In the genomic region with DNA sequence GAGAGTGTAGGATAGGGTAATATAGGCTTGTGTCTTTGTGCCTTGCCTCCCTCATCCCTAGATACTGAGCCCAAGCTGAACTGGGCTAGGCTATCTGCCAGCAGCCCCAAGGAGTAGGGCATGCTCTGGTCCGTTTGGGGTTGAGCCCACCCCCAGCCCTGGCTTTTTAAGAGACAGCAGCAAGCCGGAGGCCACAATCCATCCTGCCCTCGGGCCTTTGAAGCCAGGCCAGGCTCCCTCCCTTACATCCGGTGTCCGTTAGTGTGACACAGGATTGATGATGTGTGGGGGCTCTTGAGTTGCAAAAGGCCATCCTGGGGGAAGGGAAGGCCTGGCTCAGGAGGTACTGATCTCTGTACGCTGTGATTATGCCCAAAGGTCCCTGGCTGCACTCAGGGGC, we compare ENCODE assay signal across 22 mouse cellular contexts. TPM values are rescaled to one million over a fixed set of nuclear protein-coding genes. Genes with fewer than 3 reads are reported as not detected.
A peak's percentile ranks its signal among the peaks of the same experiment; 100 is the strongest.
DNase-seq lines count a peak whose midpoint lies in the region; ATAC-seq lines count a peak whose summit lies in the region.
"Had no signal": no experiment of that assay in that cellular context is flagged by ENCODE, and none has a peak within 500 bp of the region (broad histone marks: within the 10 kb centered on the region; RNA-seq: fewer than 3 reads in every experiment).

No protein-coding gene starts in this region.

- intact Hi-C loops in left cerebral cortex, postnatal 4 days (cut with DNase I), result no loop called here

- 29% methylated on average over 6 of the region's 6 CpGs for WGBS in kidney, embryonic 16.5 days
- 32% methylated on average over 6 of the region's 6 CpGs for WGBS in lung, embryonic 15.5 days
- WGBS in forebrain, embryonic 10.5 days, result 92% methylated on average over 6 of the region's 6 CpGs

- H3K27me3 ChIP-seq in kidney, embryonic 16.5 days (ENCODE audit: insufficient read depth, low read length), result no peaks in the 10 kb centered on the region
- no peaks in the 10 kb centered on the region for H3K27me3 ChIP-seq in lung, embryonic 15.5 days
- H3K27me3 ChIP-seq in forebrain, embryonic 10.5 days (ENCODE audit: poor library complexity, severe bottlenecking), result no peaks in the 10 kb centered on the region
- H3K27me3 ChIP-seq: intestine, embryonic 15.5 days; midbrain, embryonic 12.5 days; neural tube, embryonic 15.5 days had no signal

- no peaks in the 10 kb centered on the region for H3K9me3 ChIP-seq in kidney, embryonic 16.5 days (ENCODE audit: low read length)
- H3K9me3 ChIP-seq in lung, embryonic 15.5 days, result no peaks in the 10 kb centered on the region
- no peaks in the 10 kb centered on the region for H3K9me3 ChIP-seq in forebrain, embryonic 10.5 days
- H3K9me3 ChIP-seq: G1E; heart, embryonic 10.5 days; intestine, embryonic 15.5 days; midbrain, embryonic 12.5 days; neural tube, embryonic 15.5 days had no signal

- H3K36me3 ChIP-seq in kidney, embryonic 16.5 days (ENCODE audit: insufficient read depth, low read length), result peaks cover 75% of the 10 kb centered on the region
- H3K36me3 ChIP-seq in lung, embryonic 15.5 days, result peaks cover 60% of the 10 kb centered on the region
- peaks cover 89% of the 10 kb centered on the region for H3K36me3 ChIP-seq in forebrain, embryonic 10.5 days (replicated peaks)

- no peak overlapping the region for H3K27ac ChIP-seq in kidney, embryonic 16.5 days (ENCODE audit: low read length)
- H3K27ac ChIP-seq in lung, embryonic 15.5 days, result peak overlapping the region; percentile 71
- no peak overlapping the region for H3K27ac ChIP-seq in forebrain, embryonic 10.5 days
- H3K27ac ChIP-seq: heart, embryonic 10.5 days; hindbrain, embryonic 14.5 days; intestine, embryonic 15.5 days; macrophage; midbrain, embryonic 12.5 days; neural tube, embryonic 15.5 days had no signal

- ATAC-seq in kidney, embryonic 16.5 days (ENCODE audit: low FRiP score, low TSS enrichment), result peak; percentile 16; the same call in 1 of the 2 replicates
- peak; percentile 78 for ATAC-seq in lung, embryonic 15.5 days (ENCODE audit: borderline replicate concordance, extremely low read depth, low FRiP score, low TSS enrichment)
- ATAC-seq: CD4-positive, CD25-positive, alpha-beta regulatory T cell, adult 4 months; intestine, embryonic 15.5 days had no signal

- peak; percentile 74 to 81 for DNase-seq in adrenal gland, adult (ENCODE audit: inconsistent age in 2 of 2, low spot score in 1 of 2)
- DNase-seq in adrenal gland, postnatal 4 days (ENCODE audit: low spot score in 2 of 2), result no peak
- no peak for DNase-seq in kidney, adult 9 months
- DNase-seq in forebrain, embryonic 10.5 days (ENCODE audit: extremely low spot score, low spot score), result no peak
- no peak for DNase-seq in left cerebral cortex, postnatal 4 days
- DNase-seq in thymus, postnatal 4 days, result no peak
- DNase-seq: cerebellum, adult 9-10 months; gastrocnemius, postnatal 25 days; heart, postnatal 10 days; liver; right cerebral cortex, postnatal 4 days had no signal

- no peak overlapping the region for H3K4me3 ChIP-seq in kidney, embryonic 16.5 days (ENCODE audit: low read length)
- H3K4me3 ChIP-seq in lung, embryonic 15.5 days, result no peak overlapping the region
- H3K4me3 ChIP-seq in forebrain, embryonic 10.5 days, result no peak overlapping the region
- H3K4me3 ChIP-seq: heart, embryonic 10.5 days; intestine, embryonic 15.5 days; midbrain, embryonic 12.5 days; myocyte; neural tube, embryonic 15.5 days had no signal

- H3K9ac ChIP-seq in kidney, embryonic 16.5 days (replicated peaks; ENCODE audit: low read length), result no peak overlapping the region
- H3K9ac ChIP-seq in lung, embryonic 15.5 days, result no peak overlapping the region
- H3K9ac ChIP-seq: hindbrain, embryonic 14.5 days; intestine, embryonic 15.5 days; midbrain, embryonic 12.5 days; neural tube, embryonic 15.5 days had no signal

- peaks cover 9% of the 10 kb centered on the region for H3K4me1 ChIP-seq in kidney, embryonic 16.5 days (ENCODE audit: insufficient read depth, low read length)
- H3K4me1 ChIP-seq in lung, embryonic 15.5 days, result peaks cover 37% of the 10 kb centered on the region
- H3K4me1 ChIP-seq in forebrain, embryonic 10.5 days, result no peaks in the 10 kb centered on the region
- H3K4me1 ChIP-seq: intestine, embryonic 15.5 days; midbrain, embryonic 12.5 days; neural tube, embryonic 15.5 days had no signal

- H3K4me2 ChIP-seq in kidney, embryonic 16.5 days (replicated peaks; ENCODE audit: low read depth, low read length), result no peak overlapping the region
- no peak overlapping the region for H3K4me2 ChIP-seq in lung, embryonic 15.5 days
- H3K4me2 ChIP-seq: hindbrain, embryonic 14.5 days; intestine, embryonic 15.5 days; midbrain, embryonic 12.5 days; neural tube, embryonic 15.5 days had no signal

RNA-seq across cellular contexts. Expression of a gene that starts 15.8 kb away (rescaled TPM):
- 100 to 1,000 TPM in 1 of 2 experiments, 10 to 100 TPM in 1; 94.1 to 101 TPM for total RNA-seq in adrenal gland, postnatal 4 days (2021)
- 159 and 162 TPM in 2 replicates for polyA plus RNA-seq in kidney, embryonic 16.5 days (2015; fragmentation: Nextera tagmentation; extraction: Ambion mirVana)
- polyA plus RNA-seq in lung, embryonic 15.5 days (2015; fragmentation: Nextera tagmentation; extraction: Ambion mirVana), result 143 TPM in 2 replicates
- 152 and 154 TPM in 2 replicates for polyA plus RNA-seq in forebrain, embryonic 10.5 days (2016; fragmentation: Nextera tagmentation; extraction: Ambion mirVana)
- 10 to 100 TPM; 75.8 to 78.3 TPM for total RNA-seq in left cerebral cortex, postnatal 4 days (2021)

RNA-seq across cellular contexts. Expression of a gene that starts 17.4 kb away (rescaled TPM):
- 10 to 100 TPM; 10.2 to 13.4 TPM for total RNA-seq in adrenal gland, postnatal 4 days (2021)
- 15.1 and 16.5 TPM in 2 replicates for polyA plus RNA-seq in kidney, embryonic 16.5 days (2015; fragmentation: Nextera tagmentation; extraction: Ambion mirVana)
- polyA plus RNA-seq in lung, embryonic 15.5 days (2015; fragmentation: Nextera tagmentation; extraction: Ambion mirVana), result 17.0 and 19.4 TPM in 2 replicates
- polyA plus RNA-seq in forebrain, embryonic 10.5 days (2016; fragmentation: Nextera tagmentation; extraction: Ambion mirVana), result 8.9 and 11.3 TPM in 2 replicates
- total RNA-seq in left cerebral cortex, postnatal 4 days (2021), result 10 to 100 TPM; 40.0 to 43.8 TPM
- total RNA-seq: G1E had no signal
- polyA plus RNA-seq: G1E had no signal

RNA-seq across cellular contexts. Expression of a gene that starts 26.7 kb away (rescaled TPM):
- 10 to 100 TPM; 18.1 to 18.4 TPM for total RNA-seq in adrenal gland, postnatal 4 days (2021)
- 39.9 and 41.2 TPM in 2 replicates for polyA plus RNA-seq in kidney, embryonic 16.5 days (2015; fragmentation: Nextera tagmentation; extraction: Ambion mirVana)
- 50.3 and 51.8 TPM in 2 replicates for polyA plus RNA-seq in lung, embryonic 15.5 days (2015; fragmentation: Nextera tagmentation; extraction: Ambion mirVana)
- polyA plus RNA-seq in forebrain, embryonic 10.5 days (2016; fragmentation: Nextera tagmentation; extraction: Ambion mirVana), result 36.3 and 36.8 TPM in 2 replicates
- 10 to 100 TPM; 16.2 to 17.8 TPM for total RNA-seq in left cerebral cortex, postnatal 4 days (2021)

RNA-seq across cellular contexts. Expression of a gene that starts 34.2 kb away (rescaled TPM):
- total RNA-seq in adrenal gland, postnatal 4 days (2021), result 100 to 1,000 TPM; 101 to 116 TPM
- 44.8 and 51.2 TPM in 2 replicates for polyA plus RNA-seq in kidney, embryonic 16.5 days (2015; fragmentation: Nextera tagmentation; extraction: Ambion mirVana)
- 40.5 and 50.9 TPM in 2 replicates for polyA plus RNA-seq in lung, embryonic 15.5 days (2015; fragmentation: Nextera tagmentation; extraction: Ambion mirVana)
- polyA plus RNA-seq in forebrain, embryonic 10.5 days (2016; fragmentation: Nextera tagmentation; extraction: Ambion mirVana), result 29.8 and 30.0 TPM in 2 replicates
- total RNA-seq in left cerebral cortex, postnatal 4 days (2021), result 100 to 1,000 TPM; 111 TPM

Comparison
In these comparisons a context has a peak if more than half of its experiments do, and no peak if none do; other contexts are left out.
1. DNase-seq: peak in adrenal gland, adult (2 of 2); none in adrenal gland, postnatal 4 days (0 of 2), kidney, adult 9 months (single experiment), forebrain, embryonic 10.5 days (single experiment), left cerebral cortex, postnatal 4 days (single experiment) and thymus, postnatal 4 days (single experiment).